Mouse (Mus musculus) stomach, embryonic 14.5 days (tissue): ENCODE measurements around the gene Cstad. TPM values are rescaled to one million over a fixed set of nuclear protein-coding genes. Genes with fewer than 3 reads are reported as not detected.

Source experiments
- ATAC-seq: fragments of 200-750 bp; cut with Nextera tagmentation; 2 replicates; pipeline ENCODE4 v1.8.0; 2017; ENCODE audit warnings: low read depth, moderate TSS enrichment; ENCODE audit not compliant: insufficient number of reproducible peaks, insufficient read depth, low FRiP score
- H3K27ac ChIP-seq: fragments of 300-500 bp; sonication (generic); 2 replicates; pipeline ENCODE4 v1.5.1; 2014; ENCODE audit warnings: mild to moderate bottlenecking, low read length, moderate library complexity, mixed read lengths
- H3K27me3 ChIP-seq: fragments of 300-500 bp; sonication (generic); 2 replicates; pipeline ENCODE4 v1.6.1; 2014; ENCODE audit warnings: low read length, control low read depth, mixed read lengths; ENCODE audit not compliant: control insufficient read depth, insufficient read depth
- H3K36me3 ChIP-seq: fragments of 300-500 bp; sonication (generic); 2 replicates; pipeline ENCODE4 v1.6.1; 2014; ENCODE audit warnings: mild to moderate bottlenecking, control low read depth, low read length, moderate library complexity, mixed read lengths; ENCODE audit not compliant: control insufficient read depth, insufficient read depth
- H3K4me1 ChIP-seq: fragments of 300-500 bp; sonication (generic); 2 replicates; pipeline ENCODE4 v1.6.1; 2014; ENCODE audit warnings: low read length, control low read depth, mixed read lengths; ENCODE audit not compliant: control insufficient read depth, insufficient read depth
- H3K4me2 ChIP-seq: fragments of 300-500 bp; sonication (generic); replicated peaks from 2 replicates; pipeline ENCODE4 v1.6.1; 2014; ENCODE audit warnings: low read depth, low read length, control low read depth
- H3K4me3 ChIP-seq: fragments of 300-500 bp; sonication (generic); 2 replicates; pipeline ENCODE4 v1.5.1; 2014; ENCODE audit warnings: low read depth, low read length, control low read depth
- H3K9ac ChIP-seq: fragments of 300-500 bp; sonication (generic); replicated peaks from 2 replicates; pipeline ENCODE4 v1.6.1; 2014; ENCODE audit warnings: low read depth, mild to moderate bottlenecking, control low read depth, low read length, moderate library complexity, mixed read lengths
- H3K9me3 ChIP-seq: fragments of 300-500 bp; sonication (generic); 2 replicates; pipeline ENCODE4 v1.6.1; 2016; ENCODE audit warnings: low read depth, low read length, control low read depth; ENCODE audit not compliant: control insufficient read depth
- WGBS: fragments of 180-500 bp; shearing (Covaris S2); extraction: QIAGEN DNeasy Blood & Tissue Kit; methylation state at CpG from one replicate; pipeline ENCODE4 v1.1.7; 2014; 5-methylcytosine and 5-hydroxymethylcytosine counted together
- polyA plus RNA-seq: library from polyadenylated mRNA; unstranded; fragments of >200 nt; fragmentation: Nextera tagmentation; extraction: Ambion mirVana; gene quantifications from 2 replicates; pipeline ENCODE4 v1.2.1, GENCODE M21; 2014

Cstad gene
- polyA plus RNA-seq, 1 experiment from 2014 or later: 2.1 TPM

DNA sequence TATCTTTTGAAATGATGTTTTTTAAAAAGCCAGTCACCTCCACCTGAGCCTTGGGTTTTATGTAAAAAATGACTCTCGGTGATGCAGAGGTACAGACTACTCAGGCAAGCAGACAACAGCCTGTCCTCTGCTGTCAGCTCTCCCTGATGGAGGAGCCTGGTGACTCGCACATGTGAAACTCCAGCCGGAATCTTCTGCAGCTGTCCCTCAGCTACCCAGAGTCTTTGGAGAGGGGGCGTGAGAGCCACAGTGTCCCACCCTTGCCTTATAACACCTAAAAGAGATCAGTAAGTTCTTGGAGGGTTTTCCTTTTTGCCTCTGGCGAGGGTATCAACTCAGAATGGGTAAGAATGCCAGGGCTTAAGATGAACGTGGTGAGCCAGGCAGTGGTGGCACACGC is 48.6 kb downstream of the Cstad start:
- Histone ChIP-seq H3K27ac (no peak overlapping the region), H3K9me3 (no peaks in the 10 kb centered on the region), H3K9ac (no peak overlapping the region), H3K4me1 (peaks cover 47% of the 10 kb centered on the region), H3K36me3 (no peaks in the 10 kb centered on the region), H3K27me3 (no peaks in the 10 kb centered on the region), H3K4me3 (no peak overlapping the region), H3K4me2 (no peak overlapping the region)
- WGBS: 64% methylated on average over 7 of the region's 7 CpGs
- no peak for ATAC-seq

DNA sequence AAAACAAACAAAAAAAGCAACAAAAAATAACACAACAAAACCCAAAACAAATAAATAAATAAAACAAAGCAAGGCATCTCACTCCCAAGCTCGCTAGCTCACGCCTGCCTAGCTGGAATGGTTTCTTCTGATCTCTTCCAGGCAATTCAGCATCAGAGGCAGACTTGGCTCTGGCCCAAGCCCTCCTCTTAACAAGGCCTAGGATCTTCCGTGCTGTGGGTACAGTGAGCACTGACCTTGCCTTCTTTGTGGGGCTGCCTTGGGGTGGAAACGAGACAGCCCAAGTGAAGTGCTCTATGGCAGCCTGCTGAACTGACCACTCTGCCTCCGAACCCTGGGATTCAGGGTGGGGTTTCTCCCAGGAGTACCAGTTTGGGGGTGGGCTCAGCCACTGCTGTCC is 52.0 kb downstream of the Cstad start:
- Histone ChIP-seq H3K4me3 (no peak overlapping the region), H3K9ac (no peak overlapping the region), H3K36me3 (no peaks in the 10 kb centered on the region), H3K9me3 (no peaks in the 10 kb centered on the region), H3K4me1 (peaks cover 35% of the 10 kb centered on the region), H3K27me3 (no peaks in the 10 kb centered on the region), H3K27ac (peak overlapping the region; percentile 90), H3K4me2 (peak overlapping the region; percentile 16; the same call in 1 of the 2 replicates)
- 23% methylated on average over 5 of the region's 5 CpGs for WGBS
- peak; percentile 47; the same call in 1 of the 2 replicates for ATAC-seq

DNA sequence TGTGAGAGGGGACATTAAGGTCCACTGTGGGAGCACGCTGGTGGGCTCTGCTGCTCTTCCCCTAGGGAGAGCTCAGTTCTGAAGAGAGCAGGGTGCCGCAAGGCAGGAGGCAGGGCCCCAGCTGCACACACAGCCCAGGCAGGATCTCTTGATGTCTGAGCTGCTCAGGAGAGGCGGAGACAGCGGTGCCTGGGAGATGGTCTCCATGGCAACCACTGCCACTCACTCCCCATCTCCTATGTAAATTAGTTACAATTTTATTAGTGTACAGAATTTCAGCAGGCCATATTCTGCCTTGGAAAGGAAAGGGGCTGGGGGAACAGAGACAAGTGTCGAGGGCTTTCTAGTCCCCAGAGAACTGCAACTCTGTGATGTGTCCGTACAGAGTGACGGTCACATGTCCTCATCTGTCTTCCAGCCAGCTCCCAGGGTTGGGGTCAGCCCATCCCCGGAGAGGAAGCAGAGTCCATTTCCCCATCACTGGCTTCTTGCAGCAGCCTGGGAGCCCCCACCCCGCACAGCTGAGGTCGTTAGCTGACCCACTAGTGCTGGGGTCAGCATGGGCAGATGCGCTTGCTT is 52.6 kb downstream of the Cstad start:
- 14% methylated on average over 11 of the region's 11 CpGs for WGBS
- Histone ChIP-seq H3K4me2 (peak overlapping the region; percentile 16; the same call in 1 of the 2 replicates), H3K4me1 (peaks cover 40% of the 10 kb centered on the region)

DNA sequence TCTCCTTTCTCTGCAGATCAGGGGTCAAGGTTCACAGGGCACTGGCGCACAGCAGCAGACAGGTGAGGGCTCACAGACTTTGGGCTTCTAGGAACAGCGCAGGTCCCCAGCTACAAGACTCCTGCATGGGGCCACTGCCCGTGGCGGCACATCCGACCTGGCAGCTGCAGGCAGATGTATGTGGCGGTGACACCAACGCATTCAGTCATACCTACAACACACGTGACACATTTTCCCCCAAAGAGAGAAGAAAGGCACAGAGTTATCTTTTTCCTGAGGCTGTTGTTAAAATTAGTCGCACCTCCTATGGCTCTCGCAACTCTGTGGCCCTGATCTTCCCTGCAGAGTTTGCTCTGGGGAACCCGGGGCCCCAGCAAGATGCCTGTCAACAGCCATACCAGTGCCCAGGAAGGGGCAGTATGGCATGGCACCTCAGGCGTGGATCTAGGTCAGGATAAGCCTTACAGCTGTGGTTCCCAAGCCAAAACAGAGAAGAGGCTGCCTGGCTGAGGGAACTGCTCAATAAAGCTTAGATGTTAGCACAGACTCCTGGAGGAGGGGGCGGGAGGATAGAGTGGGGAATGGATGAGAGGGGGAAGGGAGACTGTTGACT is 53.1 kb downstream of the Cstad start:
- no peaks in the 10 kb centered on the region for H3K9me3 ChIP-seq
- peaks cover 40% of the 10 kb centered on the region for H3K4me1 ChIP-seq
- no peaks in the 10 kb centered on the region for H3K27me3 ChIP-seq
- H3K36me3 ChIP-seq: no peaks in the 10 kb centered on the region
- no peak overlapping the region for H3K4me2 ChIP-seq
- no peak overlapping the region for H3K9ac ChIP-seq
- H3K27ac ChIP-seq: peak overlapping the region; percentile 90
- H3K4me3 ChIP-seq: no peak overlapping the region
- 22% methylated on average over 13 of the region's 13 CpGs for WGBS
- ATAC-seq: no peak

More for the DNA sequence above, 52.6 kb downstream of the Cstad start:
- peak; percentile 77; the same call in 1 of the 2 replicates for ATAC-seq
- H3K4me3 ChIP-seq: no peak overlapping the region
- no peaks in the 10 kb centered on the region for H3K9me3 ChIP-seq
- peak overlapping the region; percentile 90 for H3K27ac ChIP-seq
- no peaks in the 10 kb centered on the region for H3K27me3 ChIP-seq
- H3K36me3 ChIP-seq: no peaks in the 10 kb centered on the region
- H3K9ac ChIP-seq: no peak overlapping the region

DNA sequence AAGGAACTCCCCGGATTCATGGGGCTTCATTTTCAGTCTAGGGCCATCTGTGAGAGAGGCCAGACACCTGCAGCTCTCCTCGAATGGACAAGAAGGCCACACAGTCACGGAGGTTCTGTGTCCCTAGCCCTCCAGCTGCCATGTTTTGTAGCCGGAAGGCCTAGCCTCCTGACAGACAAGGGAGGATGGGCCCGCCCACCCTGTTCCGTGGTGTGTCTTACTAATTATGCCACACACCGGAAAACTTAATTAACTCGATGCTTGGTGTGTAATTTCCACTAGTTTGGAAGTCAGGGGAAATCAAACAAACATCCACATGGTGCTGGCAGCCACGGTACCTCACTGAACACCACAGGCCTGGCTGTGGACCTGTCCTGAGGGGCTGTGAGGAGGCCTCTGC is 55.4 kb downstream of the Cstad start:
- Histone ChIP-seq H3K4me3 (no peak overlapping the region), H3K27ac (0 out of 2 replicates have a peak overlapping the region, but pooled peaks have one; percentile 33), H3K36me3 (no peaks in the 10 kb centered on the region), H3K9ac (no peak overlapping the region), H3K27me3 (no peaks in the 10 kb centered on the region), H3K4me1 (peaks cover 43% of the 10 kb centered on the region), H3K9me3 (no peaks in the 10 kb centered on the region), H3K4me2 (no peak overlapping the region)
- no peak for ATAC-seq
- WGBS: 72% methylated on average over 9 of the region's 9 CpGs

DNA sequence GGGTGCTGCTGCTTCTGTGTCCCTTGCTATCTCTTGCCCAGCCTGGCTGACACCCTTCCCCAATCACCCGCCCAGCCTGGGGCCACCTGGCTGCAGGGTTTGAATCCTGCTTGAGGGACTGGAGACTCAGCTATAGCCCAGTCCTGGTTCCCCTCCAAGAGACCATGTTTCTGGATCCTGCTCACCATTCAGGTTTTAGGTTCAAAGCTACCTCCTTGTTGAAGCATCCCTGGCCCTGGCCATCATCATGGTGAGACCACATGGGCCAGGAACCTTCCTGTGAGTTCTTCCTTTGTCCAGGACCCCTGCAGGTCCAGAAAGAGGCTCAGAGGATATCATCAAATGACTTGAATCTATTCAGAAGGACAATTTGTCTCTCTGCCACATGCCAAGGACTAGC is 57.0 kb downstream of the Cstad start:
- no peak overlapping the region for H3K4me3 ChIP-seq
- H3K36me3 ChIP-seq: no peaks in the 10 kb centered on the region
- H3K27ac ChIP-seq: peak overlapping the region; percentile 97
- H3K9ac ChIP-seq: no peak overlapping the region
- WGBS: 76% methylated on average over 1 of the region's 1 CpGs
- ATAC-seq: no peak
- H3K4me1 ChIP-seq: peaks cover 46% of the 10 kb centered on the region
- H3K9me3 ChIP-seq: no peaks in the 10 kb centered on the region
- H3K27me3 ChIP-seq: no peaks in the 10 kb centered on the region
- no peak overlapping the region for H3K4me2 ChIP-seq

DNA sequence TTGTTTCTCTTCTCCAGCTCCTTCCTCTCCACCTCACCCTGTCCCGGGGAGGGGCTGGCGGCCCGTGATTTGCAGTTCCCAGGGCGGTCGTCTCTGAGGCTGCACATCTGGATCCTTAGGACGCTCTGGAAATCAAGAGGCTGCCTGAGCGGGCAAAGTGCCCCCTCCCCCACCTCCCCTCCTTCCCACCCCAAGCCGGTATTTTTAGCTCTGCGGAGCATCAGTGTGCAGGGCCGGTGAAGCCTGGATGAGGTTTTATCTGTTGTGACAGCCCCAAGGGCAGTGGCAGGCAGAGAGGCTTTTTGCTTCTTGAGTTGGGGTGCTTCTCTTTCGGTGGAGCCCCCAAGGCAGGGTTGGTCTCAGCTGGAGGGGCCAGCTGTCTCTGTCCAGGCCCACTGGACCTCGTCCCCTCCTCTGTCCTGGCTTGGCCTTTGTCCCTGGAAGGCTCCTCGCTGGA is 57.8 kb downstream of the Cstad start:
- H3K9ac ChIP-seq: 0 out of 2 replicates have a peak overlapping the region, but pooled peaks have one; percentile 12
- 8% methylated on average over 13 of the region's 13 CpGs for WGBS
- ATAC-seq: peak; percentile 81
- H3K9me3 ChIP-seq: no peaks in the 10 kb centered on the region
- peak overlapping the region; percentile 97 for H3K27ac ChIP-seq
- H3K4me2 ChIP-seq: no peak overlapping the region
- H3K4me1 ChIP-seq: peaks cover 46% of the 10 kb centered on the region
- H3K27me3 ChIP-seq: no peaks in the 10 kb centered on the region
- no peaks in the 10 kb centered on the region for H3K36me3 ChIP-seq
- no peak overlapping the region for H3K4me3 ChIP-seq

DNA sequence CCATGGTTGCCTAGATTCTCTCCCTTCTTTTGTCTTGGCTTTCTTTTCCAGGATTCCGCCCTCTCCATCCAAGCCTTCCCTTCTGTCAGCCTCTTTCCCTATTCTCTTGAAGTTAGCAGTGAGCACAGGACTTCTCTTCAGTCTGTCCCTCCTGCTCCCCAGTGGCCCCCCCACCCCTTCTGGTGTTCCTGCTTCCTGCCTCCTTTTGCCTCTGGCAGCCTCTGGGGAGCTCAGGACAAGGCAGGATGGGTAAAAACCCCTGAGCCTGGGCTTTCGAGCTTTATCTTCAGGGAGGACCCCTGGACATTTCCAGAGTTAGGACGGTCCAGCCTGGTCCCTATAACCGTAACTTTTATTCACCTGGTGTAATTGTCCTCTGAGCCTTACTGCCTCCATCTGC is 58.2 kb downstream of the Cstad start:
- no peak for ATAC-seq
- Histone ChIP-seq H3K27ac (peak overlapping the region; percentile 97), H3K9ac (0 out of 2 replicates have a peak overlapping the region, but pooled peaks have one; percentile 12), H3K4me3 (no peak overlapping the region), H3K4me2 (no peak overlapping the region), H3K4me1 (peaks cover 46% of the 10 kb centered on the region), H3K36me3 (no peaks in the 10 kb centered on the region), H3K27me3 (no peaks in the 10 kb centered on the region), H3K9me3 (no peaks in the 10 kb centered on the region)
- 66% methylated on average over 4 of the region's 4 CpGs for WGBS
